ENCODE assay signal across 11 mouse cellular contexts in the genomic region with DNA sequence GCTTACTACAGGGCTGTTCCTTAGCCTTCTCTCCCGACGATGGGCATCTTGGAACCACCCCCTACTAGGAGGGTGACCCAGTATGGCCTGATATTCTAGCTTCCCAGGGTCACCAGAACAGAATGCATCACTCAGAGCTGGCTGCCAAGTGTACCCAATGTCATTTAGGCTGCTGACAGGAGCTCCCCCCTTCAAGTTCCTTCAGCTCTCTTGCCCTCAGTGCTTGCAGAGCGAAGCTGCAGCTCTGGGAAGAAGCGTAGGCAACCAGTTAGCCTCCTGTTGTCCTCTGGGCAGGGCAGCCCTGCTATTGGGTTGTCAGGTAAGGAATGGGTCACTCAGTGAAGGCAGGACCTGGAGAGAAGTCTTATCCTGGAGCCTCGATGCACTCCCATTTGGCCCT. TPM values are rescaled to one million over a fixed set of nuclear protein-coding genes. Genes with fewer than 3 reads are reported as not detected.
A peak's percentile ranks its signal among the peaks of the same experiment; 100 is the strongest.
DNase-seq lines count a peak whose midpoint lies in the region; ATAC-seq lines count a peak whose summit lies in the region.
"Had no signal": no experiment of that assay in that cellular context is flagged by ENCODE, and none has a peak within 500 bp of the region (broad histone marks: within the 10 kb centered on the region; RNA-seq: fewer than 3 reads in every experiment).

No protein-coding gene starts in this region.

- peaks cover 32% of the 10 kb centered on the region for H3K4me1 ChIP-seq in kidney, embryonic 15.5 days
- H3K4me1 ChIP-seq in embryonic facial prominence, embryonic 14.5 days (ENCODE audit: control insufficient read depth, insufficient read depth, low read length) = peaks cover 8% of the 10 kb centered on the region
- H3K4me1 ChIP-seq in midbrain, embryonic 12.5 days = peaks cover 24% of the 10 kb centered on the region

- 58% methylated on average over 5 of the region's 5 CpGs for WGBS in kidney, embryonic 15.5 days
- WGBS in embryonic facial prominence, embryonic 14.5 days = 64% methylated on average over 4 of the region's 5 CpGs
- 66% methylated on average over 5 of the region's 5 CpGs for WGBS in midbrain, embryonic 12.5 days

- H3K27ac ChIP-seq in kidney, embryonic 15.5 days = no peak overlapping the region
- H3K27ac ChIP-seq in embryonic facial prominence, embryonic 14.5 days (replicated peaks; ENCODE audit: low read depth, low read length) = no peak overlapping the region
- no peak overlapping the region for H3K27ac ChIP-seq in midbrain, embryonic 12.5 days (replicated peaks)
- H3K27ac ChIP-seq: liver, embryonic 14.5 days; macrophage had no signal

- no peak for ATAC-seq in kidney, embryonic 15.5 days (replicated peaks; ENCODE audit: low FRiP score)
- ATAC-seq in embryonic facial prominence, embryonic 14.5 days (ENCODE audit: low read depth) = no peak
- ATAC-seq in midbrain, embryonic 12.5 days (ENCODE audit: low FRiP score, low read depth) = no peak; the same call in 1 of the 2 replicates

- H3K9me3 ChIP-seq in kidney, embryonic 15.5 days (replicated peaks) = no peaks in the 10 kb centered on the region
- H3K9me3 ChIP-seq in embryonic facial prominence, embryonic 14.5 days (ENCODE audit: control insufficient read depth, low read length) = no peaks in the 10 kb centered on the region
- no peaks in the 10 kb centered on the region for H3K9me3 ChIP-seq in midbrain, embryonic 12.5 days

- peaks cover 29% of the 10 kb centered on the region for H3K27me3 ChIP-seq in kidney, embryonic 15.5 days
- H3K27me3 ChIP-seq in embryonic facial prominence, embryonic 14.5 days (replicated peaks; ENCODE audit: control insufficient read depth, insufficient read depth, low read length) = peaks cover 18% of the 10 kb centered on the region
- peaks cover 18% of the 10 kb centered on the region for H3K27me3 ChIP-seq in midbrain, embryonic 12.5 days

- H3K36me3 ChIP-seq in kidney, embryonic 15.5 days = 0 out of 2 replicates have a peak, but pooled peaks cover 6% of the 10 kb centered on the region
- peaks cover 18% of the 10 kb centered on the region for H3K36me3 ChIP-seq in embryonic facial prominence, embryonic 14.5 days (ENCODE audit: control insufficient read depth, insufficient read depth, low read length)
- peaks cover 18% of the 10 kb centered on the region for H3K36me3 ChIP-seq in midbrain, embryonic 12.5 days

- no peak overlapping the region for H3K9ac ChIP-seq in kidney, embryonic 15.5 days
- H3K9ac ChIP-seq in embryonic facial prominence, embryonic 14.5 days (ENCODE audit: low read depth, low read length) = no peak overlapping the region
- no peak overlapping the region for H3K9ac ChIP-seq in midbrain, embryonic 12.5 days (replicated peaks)
- H3K9ac ChIP-seq: liver, embryonic 14.5 days had no signal

- peak overlapping the region; percentile 56 for H3K4me3 ChIP-seq in kidney, embryonic 15.5 days (replicated peaks)
- no peak overlapping the region for H3K4me3 ChIP-seq in embryonic facial prominence, embryonic 14.5 days (ENCODE audit: low read depth, low read length)
- no peak overlapping the region for H3K4me3 ChIP-seq in midbrain, embryonic 12.5 days

- H3K4me2 ChIP-seq in kidney, embryonic 15.5 days = peak overlapping the region; percentile 90; the same call in 1 of the 2 replicates
- peak overlapping the region; percentile 72; the same call in 1 of the 2 replicates for H3K4me2 ChIP-seq in embryonic facial prominence, embryonic 14.5 days (ENCODE audit: low read depth, low read length)
- peak overlapping the region; percentile 85; the same call in 1 of the 2 replicates for H3K4me2 ChIP-seq in midbrain, embryonic 12.5 days (replicated peaks)

- peak; percentile 45 for DNase-seq in cerebellum, adult 9-10 months
- DNase-seq in cerebellum, postnatal 36 days = no peak
- no peak for DNase-seq in kidney, postnatal 14 days
- no peak for DNase-seq in embryonic facial prominence, embryonic 14.5 days (ENCODE audit: low spot score)
- no peak for DNase-seq in retina, postnatal 1 day
- DNase-seq in gastrocnemius, postnatal 10 days = no peak
- DNase-seq: gastrocnemius, postnatal 14 days had no signal

RNA-seq across cellular contexts. Expression of gene Tmem121, which starts 0.8 kb away (rescaled TPM):
- polyA plus RNA-seq in kidney, embryonic 15.5 days (2015; fragmentation: Nextera tagmentation; extraction: Ambion mirVana) = 9.5 and 10.5 TPM in 2 replicates
- polyA plus RNA-seq in embryonic facial prominence, embryonic 14.5 days (2014; fragmentation: Nextera tagmentation; extraction: Ambion mirVana) = 8.7 and 11.5 TPM in 2 replicates
- 25.1 and 25.3 TPM in 2 replicates for polyA plus RNA-seq in midbrain, embryonic 12.5 days (2016; fragmentation: Nextera tagmentation; extraction: Ambion mirVana)
- total RNA-seq in gastrocnemius, postnatal 10 days (2021) = 1 to 10 TPM in 1 of 2 experiments, under 1 TPM in 1; 0.85 to 1.5 TPM
- polyA plus RNA-seq: macrophage had no signal

RNA-seq across cellular contexts. Expression of gene Tedc1, which starts 28.7 kb away (rescaled TPM):
- polyA plus RNA-seq in kidney, embryonic 15.5 days (2015; fragmentation: Nextera tagmentation; extraction: Ambion mirVana) = 40.2 and 42.0 TPM in 2 replicates
- polyA plus RNA-seq in embryonic facial prominence, embryonic 14.5 days (2014; fragmentation: Nextera tagmentation; extraction: Ambion mirVana) = 19.8 and 23.5 TPM in 2 replicates
- polyA plus RNA-seq in midbrain, embryonic 12.5 days (2016; fragmentation: Nextera tagmentation; extraction: Ambion mirVana) = 43.5 and 44.3 TPM in 2 replicates
- total RNA-seq in gastrocnemius, postnatal 10 days (2021) = 1 to 10 TPM; 2.0 to 2.5 TPM

RNA-seq across cellular contexts. Expression of gene Crip1, which starts 38.8 kb away (rescaled TPM):
- 309 and 310 TPM in 2 replicates for polyA plus RNA-seq in kidney, embryonic 15.5 days (2015; fragmentation: Nextera tagmentation; extraction: Ambion mirVana)
- 408 and 507 TPM in 2 replicates for polyA plus RNA-seq in embryonic facial prominence, embryonic 14.5 days (2014; fragmentation: Nextera tagmentation; extraction: Ambion mirVana)
- polyA plus RNA-seq in midbrain, embryonic 12.5 days (2016; fragmentation: Nextera tagmentation; extraction: Ambion mirVana) = 70.4 and 86.3 TPM in 2 replicates
- total RNA-seq in gastrocnemius, postnatal 10 days (2021) = 100 to 1,000 TPM; 143 to 189 TPM

RNA-seq across cellular contexts. Expression of gene Crip2, which starts 44.9 kb away (rescaled TPM):
- 203 and 210 TPM in 2 replicates for polyA plus RNA-seq in kidney, embryonic 15.5 days (2015; fragmentation: Nextera tagmentation; extraction: Ambion mirVana)
- 154 and 185 TPM in 2 replicates for polyA plus RNA-seq in embryonic facial prominence, embryonic 14.5 days (2014; fragmentation: Nextera tagmentation; extraction: Ambion mirVana)
- polyA plus RNA-seq in midbrain, embryonic 12.5 days (2016; fragmentation: Nextera tagmentation; extraction: Ambion mirVana) = 257 and 284 TPM in 2 replicates
- total RNA-seq in gastrocnemius, postnatal 10 days (2021) = 100 to 1,000 TPM in 1 of 2 experiments, 10 to 100 TPM in 1; 94.0 to 102 TPM
